Mouse (Mus musculus): ENCODE results near the gene H2al1e.

DNA sequence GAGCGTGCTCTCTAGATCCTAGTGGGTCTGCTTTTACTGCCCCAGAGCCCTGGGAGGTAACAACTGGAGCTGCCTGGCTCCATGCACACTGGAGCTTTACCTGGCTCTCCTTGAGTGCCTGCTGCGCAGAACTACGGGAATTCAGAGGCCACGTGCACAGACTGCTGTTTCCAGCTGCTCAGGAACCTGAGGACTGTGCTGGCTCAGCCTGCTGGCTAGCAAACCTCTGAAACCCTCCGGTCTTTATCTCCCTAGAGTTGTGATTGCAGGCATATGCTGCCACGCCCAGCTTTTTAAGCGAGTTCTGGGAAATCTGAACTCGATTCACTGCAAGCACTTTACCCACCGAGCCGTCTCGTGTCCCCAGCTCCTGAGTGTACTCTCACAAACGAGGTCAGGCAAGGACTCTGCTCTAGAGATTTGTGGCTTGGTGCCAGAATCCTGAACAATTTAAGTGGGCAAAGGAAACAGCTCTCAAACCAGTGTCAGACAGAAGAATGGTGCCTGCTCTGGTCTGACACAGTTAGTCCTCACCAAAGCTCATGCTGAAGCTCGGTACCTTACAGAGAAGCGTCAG, 23.3 kb upstream of the H2al1e start:
- TF ChIP-seq POLR2A (IDR thresholded peaks at IDR 0.05; ENCODE audit: low read depth, low read length), result no peak
- TF ChIP-seq CTCF (conservative IDR thresholded peaks at IDR 0.05; ENCODE audit: insufficient read depth, insufficient read length, low read depth, low read length), result no peak

Measured in kidney, adult 2 months (tissue).